Comparison of ENCODE assay signal across 21 mouse cellular contexts in the genomic region with DNA sequence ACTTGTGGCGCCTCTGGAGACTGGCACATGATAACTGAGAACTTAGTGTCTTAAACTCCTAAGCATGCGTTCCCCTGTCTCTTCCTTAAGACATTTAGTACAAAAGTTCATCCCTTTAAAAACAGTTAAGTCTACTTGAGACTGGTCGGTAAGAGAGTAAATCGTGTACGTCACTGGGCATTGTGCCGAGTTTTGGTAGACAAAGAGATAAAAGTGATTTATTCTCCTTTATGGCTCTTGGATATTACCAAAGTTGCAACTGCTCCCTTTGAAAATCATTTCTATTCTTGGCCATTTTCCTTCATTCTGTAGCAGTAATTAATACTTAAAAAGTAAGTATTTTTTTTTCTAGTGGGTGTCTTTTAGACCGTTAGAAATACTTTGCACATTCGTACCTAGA. TPM values are rescaled to one million over a fixed set of nuclear protein-coding genes. Genes with fewer than 3 reads are reported as not detected.
DNase-seq lines count a peak whose midpoint lies in the region; ATAC-seq and TF ChIP-seq lines count a peak whose summit lies in the region.
"Had no signal": no experiment of that assay in that cellular context is flagged by ENCODE, and none has a peak within 500 bp of the region (broad histone marks: within the 10 kb centered on the region; RNA-seq: fewer than 3 reads in every experiment).

No protein-coding gene starts in this region.

- no peak overlapping the region for H3K9ac ChIP-seq in MEL (ENCODE audit: control insufficient read depth, low read depth, low read length, poor library complexity, severe bottlenecking)
- no peak overlapping the region for H3K9ac ChIP-seq in stomach, postnatal 0 days (ENCODE audit: low read length)
- H3K9ac ChIP-seq: embryonic facial prominence, embryonic 15.5 days; forebrain, embryonic 15.5 days; hindbrain, embryonic 13.5 days had no signal

- no peak for TF ChIP-seq POLR2A in MEL (IDR thresholded peaks at IDR 0.05; ENCODE audit: control insufficient read depth in 1 of 2, insufficient read depth in 1 of 2, low read depth in 1 of 2, low read length in 2 of 2, poor library complexity in 1 of 2)

- H3K79me2 ChIP-seq in MEL (ENCODE audit: control insufficient read depth, insufficient read depth, low read length, poor library complexity), result no peaks in the 10 kb centered on the region

- no peak overlapping the region for H3K4me2 ChIP-seq in stomach, postnatal 0 days (replicated peaks; ENCODE audit: low read depth)
- H3K4me2 ChIP-seq: embryonic facial prominence, embryonic 15.5 days; forebrain, embryonic 15.5 days; hindbrain, embryonic 13.5 days had no signal

- WGBS in large intestine, adult 2 months, result 58% methylated on average over 8 of the region's 8 CpGs
- WGBS in stomach, postnatal 0 days, result 75% methylated on average over 8 of the region's 8 CpGs

- H3K27ac ChIP-seq in MEL (ENCODE audit: control insufficient read depth, low read depth, low read length), result no peak overlapping the region
- H3K27ac ChIP-seq in stomach, postnatal 0 days (replicated peaks), result no peak overlapping the region
- H3K27ac ChIP-seq: embryonic facial prominence, embryonic 15.5 days; forebrain, embryonic 10.5 days; forebrain, embryonic 15.5 days; heart, embryonic 10.5 days; hindbrain, embryonic 13.5 days; hindbrain, postnatal 0 days had no signal

- no peaks in the 10 kb centered on the region for H3K27me3 ChIP-seq in MEL (ENCODE audit: control insufficient read depth in 1 of 2, insufficient read depth in 2 of 2, low read length in 2 of 2)
- H3K27me3 ChIP-seq in stomach, postnatal 0 days (ENCODE audit: control insufficient read depth, insufficient read depth, low read length), result no peaks in the 10 kb centered on the region
- H3K27me3 ChIP-seq: embryonic facial prominence, embryonic 15.5 days; forebrain, embryonic 15.5 days; hindbrain, embryonic 13.5 days had no signal

- no peak for TF ChIP-seq CTCF in MEL (IDR thresholded peaks at IDR 0.05 in 2 of 3, conservative IDR thresholded peaks at IDR 0.05 in 1 of 3; ENCODE audit: control insufficient read depth in 1 of 3, insufficient read depth in 1 of 3, low read depth in 2 of 3, low read length in 3 of 3, poor library complexity in 1 of 3, severe bottlenecking in 1 of 3)
- no peak for TF ChIP-seq CTCF in stomach, postnatal 0 days (IDR thresholded peaks at IDR 0.05; ENCODE audit: low read depth)

- H3K4me1 ChIP-seq in MEL (ENCODE audit: control insufficient read depth in 1 of 2, insufficient read depth in 2 of 2, low read length in 2 of 2), result no peaks in the 10 kb centered on the region
- H3K4me1 ChIP-seq in stomach, postnatal 0 days (replicated peaks; ENCODE audit: control insufficient read depth, insufficient read depth), result no peaks in the 10 kb centered on the region
- H3K4me1 ChIP-seq: embryonic facial prominence, embryonic 15.5 days; forebrain, embryonic 10.5 days; forebrain, embryonic 15.5 days; heart, embryonic 10.5 days; hindbrain, embryonic 13.5 days had no signal

- no peak for ATAC-seq in stomach, postnatal 0 days (ENCODE audit: low FRiP score, low TSS enrichment)
- ATAC-seq: forebrain, embryonic 15.5 days; hindbrain, postnatal 0 days had no signal

- H3K9me3 ChIP-seq in MEL (replicated peaks; ENCODE audit: insufficient read depth, low read length), result no peaks in the 10 kb centered on the region
- H3K9me3 ChIP-seq in stomach, postnatal 0 days (ENCODE audit: control insufficient read depth, low read length), result no peaks in the 10 kb centered on the region
- H3K9me3 ChIP-seq: embryonic facial prominence, embryonic 15.5 days; forebrain, embryonic 10.5 days; forebrain, embryonic 15.5 days; heart, embryonic 10.5 days; hindbrain, embryonic 13.5 days had no signal

- no peak for TF ChIP-seq EP300 in MEL (IDR thresholded peaks at IDR 0.05; ENCODE audit: low read depth in 1 of 2, low read length in 2 of 2)
- no peak for TF ChIP-seq EP300 in stomach, postnatal 0 days (optimal IDR thresholded peaks at IDR 0.05)

- TF ChIP-seq RAD21 in MEL (IDR thresholded peaks at IDR 0.05; ENCODE audit: low read depth, low read length), result no peak

- DNase-seq in kidney, postnatal 10 days, result peak; percentile 27
- no peak for DNase-seq in kidney, postnatal 36 days
- peak; percentile 35 for DNase-seq in MEL (ENCODE audit: low read depth, low spot score)
- peak; percentile 52 for DNase-seq in adrenal gland, postnatal 10 days
- peak; percentile 7 for DNase-seq in large intestine, adult 2 months (ENCODE audit: low read depth, low spot score)
- no peak for DNase-seq in stomach, postnatal 0 days (ENCODE audit: low spot score)
- DNase-seq: cerebellum, adult 2 months; cerebellum, postnatal 10 days; gastrocnemius, postnatal 36 days; heart, adult 11 months; heart, postnatal 14 days had no signal

- no peaks in the 10 kb centered on the region for H3K36me3 ChIP-seq in MEL (ENCODE audit: control insufficient read depth in 1 of 2, insufficient read depth in 2 of 2, low read length in 2 of 2)
- H3K36me3 ChIP-seq in stomach, postnatal 0 days (ENCODE audit: control insufficient read depth, insufficient read depth, low read length), result no peaks in the 10 kb centered on the region
- H3K36me3 ChIP-seq: embryonic facial prominence, embryonic 15.5 days; forebrain, embryonic 10.5 days; forebrain, embryonic 15.5 days; heart, embryonic 10.5 days; hindbrain, embryonic 13.5 days had no signal

- no peak overlapping the region for H3K4me3 ChIP-seq in MEL (ENCODE audit: control insufficient read depth in 1 of 2, insufficient read depth in 1 of 2, low read depth in 2 of 2, low read length in 2 of 2)
- H3K4me3 ChIP-seq in stomach, postnatal 0 days (ENCODE audit: low read depth, low read length), result no peak overlapping the region
- H3K4me3 ChIP-seq: embryonic facial prominence, embryonic 15.5 days; erythroblast, embryonic 14.5 days; forebrain, embryonic 10.5 days; forebrain, embryonic 15.5 days; heart, embryonic 10.5 days; hindbrain, embryonic 13.5 days had no signal

TF ChIP-seq in MEL, 35 proteins besides CTCF, POLR2A, EP300 and RAD21:
- TF ChIP-seq MYC (IDR thresholded peaks at IDR 0.05; ENCODE audit: low read depth, low read length), result no peak
- TF ChIP-seq MAZ (IDR thresholded peaks at IDR 0.05; ENCODE audit: low read depth, low read length), result no peak
- TF ChIP-seq NELFE (IDR thresholded peaks at IDR 0.05; ENCODE audit: low read depth, low read length), result no peak
- no peak for TF ChIP-seq MAFK (IDR thresholded peaks at IDR 0.05; ENCODE audit: borderline replicate concordance, low read depth, low read length)

RNA-seq across cellular contexts. Expression of a gene that starts 20.9 kb away (rescaled TPM):
- total RNA-seq in MEL (2012; rRNA removed), result not detected in 2 replicates
- polyA plus RNA-seq in MEL (2012; ENCODE audit: insufficient read depth in 1 of 2, insufficient read length in 2 of 2, low read depth in 1 of 2, low replicate concordance in 2 of 2, missing spikeins in 1 of 2), result not detected
- under 1 TPM; 0.57 to 0.82 TPM for total RNA-seq in adrenal gland, postnatal 10 days (2021)
- 0.08 and 0.25 TPM in 2 replicates for polyA plus RNA-seq in large intestine, adult 2 months (2012; rRNA removed)
- polyA plus RNA-seq in stomach, postnatal 0 days (2015; fragmentation: Nextera tagmentation; extraction: Ambion mirVana), result 0.06 TPM in 1 of 2 replicates, not detected in the other
- total RNA-seq: hematopoietic stem cell, adult 5-6 weeks had no signal
- polyA plus RNA-seq: erythroblast, embryonic 14.5 days; forebrain, embryonic 10.5 days; heart, embryonic 10.5 days; heart, embryonic 14.5 days; intestine, embryonic 14.5 days had no signal

Comparison
In these comparisons a context has a peak if more than half of its experiments do, and no peak if none do; other contexts are left out.
1. DNase-seq: peak in kidney, postnatal 10 days (single experiment), MEL (single experiment), adrenal gland, postnatal 10 days (single experiment) and large intestine, adult 2 months (single experiment); none in kidney, postnatal 36 days (0 of 2) and stomach, postnatal 0 days (single experiment).